Mouse (Mus musculus) yolk sac, embryonic 10.5 days (tissue): Measurements from ENCODE around the gene Cldn3.
"Not testable (repeated sequence)": the region's sequence is repeated elsewhere in the genome, so short reads cannot be mapped to it uniquely, and the experiment has no call there.

ENCODE experiments used
- DNase-seq: peaks from one replicate; pipeline ENCODE4 v3.0.0-alpha.2; 2017; ENCODE audit warnings: low spot score

The Cldn3 gene

GRCm38 (mm10) chr5:134985633-134986297 is at the start of gene Cldn3:
Gene Cldn3, plus strand, starts transcription at chr5:134986214.
- DNase-seq = peak; percentile 84

GRCm38 (mm10) chr5:134936626-134937185 is 49.3 kb upstream of the Cldn3 start:
- DNase-seq = no peak

DNA sequence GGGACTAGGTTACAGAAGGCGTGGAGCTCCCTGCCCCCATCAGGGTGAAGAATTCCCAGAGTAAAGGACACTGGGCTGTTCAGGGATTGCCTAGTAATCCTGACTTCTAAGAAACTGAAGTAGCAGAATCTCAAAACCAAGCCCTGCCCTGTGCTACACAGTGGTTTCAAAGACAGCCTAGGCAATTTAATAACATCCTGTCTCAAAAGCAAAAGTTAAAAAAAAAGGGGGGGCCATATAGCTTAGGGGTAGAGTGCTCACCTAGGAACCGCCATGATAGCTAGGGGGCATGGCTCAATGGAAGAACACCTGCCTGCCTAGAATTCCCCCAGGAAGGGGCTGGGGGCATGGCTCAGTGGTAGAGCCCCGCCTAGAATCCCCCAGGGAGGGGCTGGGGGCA is 46.9 kb upstream of the Cldn3 start:
- no peak for DNase-seq

DNA sequence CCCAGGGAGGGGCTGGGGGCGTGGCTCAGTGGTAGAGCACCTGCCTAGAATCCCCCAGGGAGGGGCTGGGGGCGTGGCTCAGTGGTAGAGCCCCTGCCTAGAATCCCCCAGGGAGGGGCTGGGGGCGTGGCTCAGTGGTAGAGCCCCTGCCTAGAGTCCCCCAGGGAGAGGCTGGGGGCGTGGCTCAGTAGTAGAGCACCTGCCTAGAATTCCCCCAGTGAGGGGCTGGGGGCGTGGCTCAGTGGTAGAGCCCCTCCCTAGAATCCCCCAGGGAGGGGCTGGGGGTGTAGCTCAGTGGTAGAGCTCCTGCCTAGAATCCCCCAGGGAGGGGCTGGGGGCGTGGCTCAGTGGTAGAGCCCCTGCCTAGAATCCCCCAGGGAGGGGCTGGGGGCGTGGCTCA is 46.5 kb upstream of the Cldn3 start:
- not testable (repeated sequence) for DNase-seq

- DNase-seq = peak; percentile 87
These were observed 44.4 kb upstream of the Cldn3 start for GRCm38 (mm10) chr5:134941472-134942209.

GRCm38 (mm10) chr5:134942740-134943139 is 43.3 kb upstream of the Cldn3 start:
- DNase-seq = no peak

DNA sequence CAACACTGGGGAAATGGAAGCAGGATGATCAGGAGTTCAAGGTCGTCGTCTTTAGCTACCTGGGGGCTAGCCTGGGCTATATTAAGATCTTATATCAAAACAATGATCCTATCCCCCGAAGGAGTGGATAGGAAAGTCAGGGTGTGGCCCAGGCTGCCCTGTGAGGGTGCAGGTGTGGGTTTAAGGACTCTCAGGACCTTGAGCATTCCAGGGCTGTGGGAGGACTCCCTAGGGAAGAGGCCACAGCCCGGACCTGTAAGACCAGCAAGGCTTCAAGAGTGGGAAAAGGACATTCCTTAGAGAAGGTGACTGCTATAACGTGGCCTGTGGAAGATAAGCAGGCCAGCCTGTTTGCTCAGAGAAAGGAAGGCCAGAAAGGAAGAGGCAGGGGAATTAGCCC is 41.8 kb upstream of the Cldn3 start:
- no peak for DNase-seq

DNA sequence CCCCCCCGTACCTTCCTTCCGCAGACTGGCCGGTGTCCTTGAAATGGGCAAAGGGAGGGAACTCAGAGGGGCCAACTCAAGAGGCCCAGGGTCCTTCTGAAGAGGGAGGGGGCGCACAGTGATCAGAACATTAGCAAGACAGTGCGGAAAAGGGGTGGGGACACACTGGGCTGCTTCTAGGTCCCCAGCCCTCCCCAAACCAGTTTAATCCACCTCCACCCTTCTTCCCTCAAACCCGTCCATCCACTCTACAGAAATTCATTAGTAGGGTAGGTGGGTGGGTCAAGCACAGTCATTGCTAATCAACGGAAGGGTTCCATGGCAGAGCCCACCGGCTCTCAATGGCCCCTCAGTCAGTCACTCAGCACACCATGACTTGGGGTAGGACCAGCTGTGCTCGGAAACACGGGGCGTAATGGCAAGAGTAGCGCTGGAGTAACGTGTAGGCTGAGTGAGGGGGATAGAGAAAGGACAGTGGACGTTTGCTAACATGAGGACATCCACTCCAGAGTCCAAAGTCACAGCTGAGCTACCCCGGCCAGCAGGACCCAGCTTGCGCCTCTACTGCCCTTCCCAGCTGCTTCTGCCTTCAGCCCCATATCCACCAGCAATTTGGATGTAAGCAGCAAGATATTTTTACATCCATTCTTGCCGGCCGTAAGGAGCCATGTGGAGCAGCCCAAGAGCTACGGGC is 40.6 kb upstream of the Cldn3 start:
- DNase-seq = no peak

DNA sequence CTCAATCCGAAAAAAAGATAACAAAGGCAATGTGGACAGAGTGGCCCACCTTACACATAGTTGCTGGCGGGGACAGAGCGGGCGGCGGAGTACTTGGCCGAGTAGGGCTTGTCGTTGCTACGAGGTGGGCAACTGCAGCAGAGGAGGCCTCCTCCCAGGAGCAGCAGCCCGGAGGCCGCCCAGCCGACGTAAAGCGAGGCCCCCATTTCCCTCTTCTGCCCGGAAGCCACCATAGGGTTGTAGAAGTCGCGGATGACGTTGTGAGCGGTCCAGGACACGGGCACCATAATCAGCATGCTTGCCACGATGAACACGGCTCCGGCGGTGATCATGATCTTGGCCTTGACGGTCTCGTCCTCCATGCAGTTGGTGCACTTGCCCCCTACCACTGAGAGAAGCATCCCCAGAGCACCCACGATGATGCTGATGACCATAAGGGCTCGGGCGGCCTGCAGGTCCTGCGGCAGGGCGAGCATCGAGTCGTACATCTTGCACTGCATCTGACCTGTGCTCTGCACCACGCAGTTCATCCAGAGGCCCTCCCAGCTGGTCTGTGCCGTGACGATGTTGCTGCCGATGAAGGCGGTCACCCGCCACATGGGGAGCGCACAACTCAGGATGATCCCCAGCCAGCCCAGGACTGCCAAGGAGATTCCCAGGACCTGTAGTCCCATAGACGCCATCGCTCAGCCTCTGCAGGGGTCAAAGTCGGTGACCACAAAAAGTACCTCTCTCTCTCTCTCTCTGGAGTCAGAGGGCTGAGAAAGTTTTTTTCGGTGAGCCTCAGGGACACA is 39.8 kb upstream of the Cldn3 start:
- no peak for DNase-seq

GRCm38 (mm10) chr5:134946857-134947255 is 39.2 kb upstream of the Cldn3 start, which contains the start of gene Cldn4:
Gene Cldn4, minus strand, starts transcription at chr5:134946934.
- peak; percentile 87 for DNase-seq

GRCm38 (mm10) chr5:134947420-134948084 is 38.5 kb upstream of the Cldn3 start:
- no peak for DNase-seq

DNA sequence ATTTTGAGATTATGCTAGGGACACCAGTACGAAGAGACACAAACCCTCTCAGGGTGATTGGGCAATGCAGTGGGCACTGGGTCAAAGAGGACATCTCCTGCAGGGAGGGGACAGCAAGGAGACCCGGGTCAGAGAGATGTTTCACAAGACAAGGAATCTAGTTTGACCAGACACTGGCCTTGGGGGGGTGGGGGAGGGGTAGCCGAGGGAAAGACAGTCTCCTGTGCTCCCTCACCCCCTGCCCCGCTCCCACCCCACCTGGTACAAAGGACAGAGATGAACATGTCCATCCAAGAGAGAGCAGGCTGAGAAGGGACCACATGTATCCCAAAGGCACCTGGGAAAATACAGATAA is 38.0 kb upstream of the Cldn3 start:
- peak; percentile 79 for DNase-seq

DNA sequence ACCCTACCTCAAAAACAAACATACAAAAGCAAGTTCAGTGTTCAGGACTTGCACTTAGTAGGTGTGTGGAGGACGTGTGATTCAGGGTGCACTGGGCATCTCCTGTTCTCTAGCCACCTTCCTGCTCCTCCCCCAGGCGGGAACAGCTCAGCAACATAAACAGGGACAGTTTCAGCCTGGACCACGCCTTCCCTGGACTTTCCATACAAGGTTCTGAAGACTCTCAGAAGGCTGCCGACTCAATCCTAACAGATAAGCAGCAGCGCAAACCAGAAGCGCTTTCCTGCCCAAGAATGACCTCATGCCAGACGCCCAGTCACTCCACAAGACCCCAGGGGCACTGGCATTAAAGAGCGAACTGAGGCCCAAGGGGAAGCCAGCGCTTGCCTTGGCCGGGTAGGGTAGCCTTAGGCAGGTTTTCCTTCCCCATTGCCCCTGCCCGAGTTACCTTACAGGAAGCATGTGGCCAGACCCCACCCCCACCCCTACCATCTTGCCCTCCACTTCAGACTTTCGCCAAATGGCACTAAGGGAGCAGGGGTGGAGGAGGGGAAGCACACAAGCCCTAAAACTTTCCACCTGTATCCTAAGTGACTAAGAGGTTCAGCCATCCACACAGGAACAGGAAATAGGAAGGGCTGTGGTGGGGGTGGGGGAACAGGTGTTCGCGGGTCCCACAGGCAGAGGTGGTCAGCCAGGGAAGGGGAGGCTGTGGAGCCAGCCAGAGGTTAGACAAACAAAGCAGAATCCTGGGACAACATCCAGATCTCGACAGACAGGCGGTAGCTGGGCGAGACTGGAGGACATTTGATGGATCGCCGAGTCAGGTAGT is 34.7 kb upstream of the Cldn3 start:
- peak; percentile 55 for DNase-seq

GRCm38 (mm10) chr5:134955491-134955890 is 30.5 kb upstream of the Cldn3 start:
- no peak for DNase-seq

- no peak for DNase-seq
These were observed 26.9 kb upstream of the Cldn3 start for GRCm38 (mm10) chr5:134959114-134959513.

GRCm38 (mm10) chr5:134960430-134960829 is 25.6 kb upstream of the Cldn3 start:
- DNase-seq = no peak

DNA sequence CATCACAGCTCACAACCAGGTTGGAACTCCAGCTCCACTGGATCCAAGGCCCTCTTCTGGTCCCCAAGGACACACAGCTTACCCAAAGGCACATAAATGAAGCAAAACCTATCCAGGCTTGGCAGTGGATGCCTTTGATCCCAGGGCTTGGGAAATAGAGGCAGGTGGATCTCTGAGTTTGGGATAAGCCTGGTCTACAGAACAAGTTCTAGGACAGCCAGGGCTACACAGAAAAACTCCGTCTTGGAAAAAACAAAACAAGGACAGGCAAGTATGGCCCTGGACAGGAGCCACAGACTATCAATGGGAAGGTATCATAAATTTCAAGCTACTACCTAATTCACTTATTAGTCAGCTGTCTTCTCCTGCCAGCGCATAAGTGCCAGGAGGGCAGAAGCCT is 24.5 kb upstream of the Cldn3 start:
- no peak for DNase-seq

DNA sequence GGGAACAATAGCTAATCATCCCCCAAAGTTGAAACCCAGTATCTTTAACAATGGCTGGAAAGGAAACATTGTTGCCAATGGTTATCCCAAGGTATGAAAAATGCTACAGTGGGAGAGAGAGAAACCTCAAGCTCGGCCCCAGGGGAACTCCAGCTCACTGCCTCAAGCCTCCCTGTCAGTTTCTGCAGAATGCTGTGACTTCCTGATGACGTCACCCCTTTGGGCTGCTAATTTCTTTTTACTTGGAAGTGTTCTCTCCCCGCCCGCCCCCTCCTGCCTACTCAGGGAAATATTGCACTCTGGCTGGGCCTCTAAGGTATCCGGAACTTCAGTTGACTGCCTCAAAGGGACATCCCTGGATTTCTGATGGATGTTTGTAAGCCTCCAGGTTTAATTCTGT is 22.5 kb upstream of the Cldn3 start:
- DNase-seq = no peak

DNA sequence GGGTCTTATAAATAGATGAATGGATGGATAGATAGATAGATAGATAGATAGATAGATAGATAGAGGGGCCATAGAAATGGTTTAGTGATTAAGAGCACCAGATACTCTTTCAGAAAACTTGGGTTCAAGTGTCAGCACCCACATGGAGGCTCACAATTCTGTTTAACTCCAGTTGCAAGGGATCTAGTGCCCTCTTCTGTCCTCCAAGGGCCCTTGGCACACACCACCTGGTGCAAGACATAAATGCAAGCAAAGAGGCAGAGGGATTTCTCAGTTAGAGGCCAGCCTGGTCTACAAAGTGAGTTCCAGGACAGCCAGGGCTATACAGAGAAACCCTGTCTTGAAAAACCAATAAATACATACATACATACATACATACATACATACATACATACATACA is 21.4 kb upstream of the Cldn3 start:
- DNase-seq = not testable (repeated sequence)

DNA sequence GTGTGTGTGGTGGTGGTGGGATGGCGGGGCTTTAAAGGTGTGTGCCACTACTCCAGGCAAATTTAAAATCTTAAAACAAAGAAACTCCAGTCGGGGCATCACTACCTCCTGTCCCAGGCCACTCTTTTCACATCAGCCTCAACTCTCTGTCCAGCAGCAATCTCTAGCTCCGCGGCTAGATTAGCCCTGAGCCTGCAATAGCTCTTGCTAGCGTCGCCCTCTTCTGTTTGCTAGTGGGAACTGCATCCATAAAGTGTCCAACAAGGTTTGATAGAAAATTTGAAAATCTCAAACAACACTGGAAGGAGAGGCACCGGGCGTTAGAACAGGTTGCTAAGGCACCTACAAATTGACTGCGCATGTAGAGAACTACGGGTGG is 20.6 kb upstream of the Cldn3 start:
- DNase-seq = peak; percentile 68
